Mouse (Mus musculus): Measurements from ENCODE around the gene Cd177. TPM values are rescaled to one million over a fixed set of nuclear protein-coding genes. Genes with fewer than 3 reads are reported as not detected.

Gene Cd177
- total RNA-seq, 4 experiments from 2014 or later: not detected

Other genes starting within 250 kb of the Cd177 start
- not detected for gene AC161166.1, start 247.9 kb downstream of the Cd177 start, total RNA-seq (2022)
- 10 to 100 TPM; 62.6 to 68.9 (median 66.6) TPM for gene Irgq, start 229.6 kb downstream of the Cd177 start, total RNA-seq (2022)
- not detected for gene Pinlyp, start 214.2 kb downstream of the Cd177 start, total RNA-seq (2022)
- 10 to 100 TPM; 37.2 to 39.8 (median 38.5) TPM for gene Xrcc1, start 214.0 kb downstream of the Cd177 start, total RNA-seq (2022)
- 10 to 100 TPM; 13.3 to 16.0 (median 15.1) TPM for gene Ethe1, start 172.8 kb downstream of the Cd177 start, total RNA-seq (2022)
- 1 to 10 TPM; 5.3 to 6.9 (median 5.7) TPM for gene Zfp575, start 172.7 kb downstream of the Cd177 start, total RNA-seq (2022)
- under 1 TPM in 3 of 4 experiments, not detected in 1; 0.13 to 0.39 (median 0.27) TPM for gene Phldb3, start 149.5 kb downstream of the Cd177 start, total RNA-seq (2022)
- gene Lypd3, start 123.8 kb downstream of the Cd177 start, total RNA-seq (2022): 1 to 10 TPM in 1 of 4 experiments, under 1 TPM in 3; 0.44 to 1.3 (median 0.63) TPM
- gene Tex101, start 83.6 kb downstream of the Cd177 start, total RNA-seq (2022): not detected
- gene BC049730, start 51.1 kb downstream of the Cd177 start, total RNA-seq (2022): not detected
- not detected for gene Gm4763, start 33.4 kb downstream of the Cd177 start, total RNA-seq (2022)
- not detected for gene Ceacam10, start 16.9 kb upstream of the Cd177 start, total RNA-seq (2022)
- not detected for gene Gm9844, start 101.9 kb upstream of the Cd177 start, total RNA-seq (2022)
- gene Lypd4, start 109.6 kb upstream of the Cd177 start, total RNA-seq (2022): not detected
- gene Dmrtc2, start 109.7 kb upstream of the Cd177 start, total RNA-seq (2022): not detected
- gene Rps19, start 124.1 kb upstream of the Cd177 start, total RNA-seq (2022): 100 to 1,000 TPM; 577 to 601 (median 592) TPM
- under 1 TPM; 0.33 to 0.74 (median 0.53) TPM for gene Cd79a, start 137.1 kb upstream of the Cd177 start, total RNA-seq (2022)
- gene Arhgef1, start 142.6 kb upstream of the Cd177 start, total RNA-seq (2022): 10 to 100 TPM; 56.3 to 90.8 (median 74.6) TPM
- not detected for gene Gm4881, start 184.2 kb upstream of the Cd177 start, total RNA-seq (2022)
- 100 to 1,000 TPM; 322 to 333 (median 326) TPM for gene Rabac1, start 212.4 kb upstream of the Cd177 start, total RNA-seq (2022)
- 1,000 to 10,000 TPM; 1,859 to 2,026 (median 1,901) TPM for gene Atp1a3, start 245.6 kb upstream of the Cd177 start, total RNA-seq (2022)

All from left cerebral cortex, adult 8-10 months (tissue).